Comparison of ENCODE assay signal across 7 mouse cellular contexts in the genomic region with DNA sequence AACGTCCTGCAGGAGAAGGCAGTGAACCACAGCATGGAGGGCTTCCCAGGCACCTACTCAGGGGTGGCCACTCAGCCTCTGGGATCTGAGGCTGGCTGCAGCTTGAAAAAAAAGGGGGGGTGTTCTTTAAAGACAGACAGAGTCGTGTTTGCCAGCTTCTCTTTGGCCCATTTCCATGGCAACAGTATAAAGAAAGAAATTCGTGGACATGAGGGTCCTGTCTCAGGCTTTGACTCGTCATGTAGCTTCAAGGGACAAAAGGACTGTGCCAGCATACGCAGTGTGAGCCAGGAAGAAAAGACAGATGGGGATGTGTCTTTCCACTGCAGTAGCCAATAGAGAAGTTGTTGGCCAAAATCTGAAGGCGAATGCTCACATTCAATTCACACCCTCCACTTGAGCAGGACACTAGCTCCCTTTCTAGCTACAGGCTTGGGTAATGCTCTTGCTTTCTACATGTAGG. TPM values are rescaled to one million over a fixed set of nuclear protein-coding genes. Genes with fewer than 3 reads are reported as not detected.
DNase-seq lines count a peak whose midpoint lies in the region; ATAC-seq lines count a peak whose summit lies in the region.

No protein-coding gene starts in this region.

- DNase-seq in Muller cell, postnatal 12 days (ENCODE audit: inconsistent ontology term): peak; percentile 64
- peak; percentile 56 for DNase-seq in cerebellum, adult 11 months
- peak; percentile 59 for DNase-seq in midbrain, embryonic 10.5 days (ENCODE audit: low spot score)
- DNase-seq in thymus, postnatal 10 days (ENCODE audit: low spot score in 2 of 2): no peak

- peak overlapping the region; percentile 75 for H3K27ac ChIP-seq in forebrain, embryonic 16.5 days (ENCODE audit: low read length)
- peak overlapping the region; percentile 80 for H3K27ac ChIP-seq in midbrain, embryonic 10.5 days (replicated peaks)

- H3K9ac ChIP-seq in forebrain, embryonic 16.5 days (replicated peaks; ENCODE audit: low read depth, low read length): no peak overlapping the region

- H3K4me2 ChIP-seq in forebrain, embryonic 16.5 days (ENCODE audit: low read length): no peak overlapping the region

- peaks cover 16% of the 10 kb centered on the region for H3K4me1 ChIP-seq in forebrain, embryonic 16.5 days (replicated peaks; ENCODE audit: control insufficient read depth, insufficient read depth, low read length)
- H3K4me1 ChIP-seq in midbrain, embryonic 10.5 days: peaks cover 23% of the 10 kb centered on the region

- 5% methylated on average over 6 of the region's 6 CpGs for WGBS in forebrain, embryonic 16.5 days
- WGBS in midbrain, embryonic 10.5 days: 26% methylated on average over 6 of the region's 6 CpGs

- H3K4me3 ChIP-seq in forebrain, embryonic 16.5 days (replicated peaks; ENCODE audit: low read length): no peak overlapping the region
- peak overlapping the region; percentile 16; the same call in 1 of the 2 replicates for H3K4me3 ChIP-seq in midbrain, embryonic 10.5 days

- H3K9me3 ChIP-seq in forebrain, embryonic 16.5 days (ENCODE audit: control insufficient read depth, low read length): no peaks in the 10 kb centered on the region
- no peaks in the 10 kb centered on the region for H3K9me3 ChIP-seq in midbrain, embryonic 10.5 days (replicated peaks)

- H3K27me3 ChIP-seq in forebrain, embryonic 16.5 days (replicated peaks; ENCODE audit: control insufficient read depth, insufficient read depth, low read length): no peaks in the 10 kb centered on the region
- no peaks in the 10 kb centered on the region for H3K27me3 ChIP-seq in midbrain, embryonic 10.5 days (ENCODE audit: low read depth, poor library complexity, severe bottlenecking)

- H3K36me3 ChIP-seq in forebrain, embryonic 16.5 days (ENCODE audit: control insufficient read depth, insufficient read depth): no peaks in the 10 kb centered on the region
- no peaks in the 10 kb centered on the region for H3K36me3 ChIP-seq in midbrain, embryonic 10.5 days

- peak; percentile 94 for ATAC-seq in forebrain, embryonic 16.5 days
- no peak for ATAC-seq in erythroblast, adult 5-6 weeks (replicated peaks; ENCODE audit: low FRiP score, poor library complexity, severe bottlenecking)
- ATAC-seq in granulocyte monocyte progenitor cell, adult 5-6 weeks (replicated peaks; ENCODE audit: poor library complexity, severe bottlenecking): no peak

RNA-seq across cellular contexts. Expression of a gene that starts 42.9 kb away (rescaled TPM):
- polyA plus RNA-seq in forebrain, embryonic 16.5 days (2015; fragmentation: Nextera tagmentation; extraction: Ambion mirVana): 13.7 and 14.9 TPM in 2 replicates
- polyA plus RNA-seq in midbrain, embryonic 10.5 days (2016; fragmentation: Nextera tagmentation; extraction: Ambion mirVana): 0.95 and 1.5 TPM in 2 replicates
- not detected in 2 replicates for total RNA-seq in erythroblast, adult 5-6 weeks (2015; ENCODE audit: low replicate concordance)
- total RNA-seq in erythroblast, adult 5-6 weeks (2017; ENCODE audit: low replicate concordance): 0.26 TPM in 1 of 2 replicates, not detected in the other
- not detected in 2 replicates for total RNA-seq in granulocyte monocyte progenitor cell, adult 5-6 weeks (2014; fragmentation: Nextera tagmentation)
- not detected in 2 replicates for total RNA-seq in granulocyte monocyte progenitor cell, adult 5-6 weeks (2017)

Comparison
In these comparisons a context has a peak if more than half of its experiments do, and no peak if none do; other contexts are left out.
1. DNase-seq: peak in Muller cell, postnatal 12 days (single experiment), cerebellum, adult 11 months (single experiment) and midbrain, embryonic 10.5 days (single experiment); none in thymus, postnatal 10 days (0 of 2).